Mouse (Mus musculus) right cerebral cortex, postnatal 36 days (tissue): Measurements from ENCODE around the gene Klf11.
"Not testable (repeated sequence)": the region's sequence is repeated elsewhere in the genome, so short reads cannot be mapped to it uniquely, and the experiment has no call there.

Source experiments
- DNase-seq, 2 experiments: peaks; one replicate each; pipeline ENCODE4 v3.0.0; 2022; ENCODE audit warnings: low spot score in 2 of 2, mixed read lengths in 1 of 2

The Klf11 gene

DNA sequence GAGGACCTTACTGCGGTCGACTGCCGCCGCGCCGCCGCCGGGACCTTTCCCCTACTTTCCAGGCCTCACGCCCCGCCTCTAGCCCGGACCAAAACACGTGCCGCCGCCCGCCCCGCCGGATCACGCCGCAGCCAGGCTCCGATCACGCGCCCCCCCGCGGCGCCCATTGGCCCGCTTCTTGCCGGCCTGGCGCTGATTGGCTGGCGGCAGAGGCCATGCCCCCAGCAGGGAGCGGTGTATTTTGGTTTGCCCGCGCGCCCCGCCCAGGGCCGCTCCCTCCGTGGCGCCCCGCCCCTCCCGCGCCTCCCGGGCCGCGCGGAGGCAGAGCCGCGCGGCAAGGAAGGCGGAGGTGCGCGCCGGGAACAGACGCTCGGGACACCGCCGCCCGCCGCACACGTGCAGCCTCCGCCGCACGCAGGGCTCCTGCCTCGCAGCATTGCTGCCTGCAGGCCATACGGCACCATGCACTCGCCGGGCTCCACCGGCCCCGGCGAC lies at the start of gene Klf11:
Gene Klf11 (plus strand): TSS at position 212 of the 495 bp plus-strand sequence.
- peak; percentile 95 to 96 for DNase-seq

DNA sequence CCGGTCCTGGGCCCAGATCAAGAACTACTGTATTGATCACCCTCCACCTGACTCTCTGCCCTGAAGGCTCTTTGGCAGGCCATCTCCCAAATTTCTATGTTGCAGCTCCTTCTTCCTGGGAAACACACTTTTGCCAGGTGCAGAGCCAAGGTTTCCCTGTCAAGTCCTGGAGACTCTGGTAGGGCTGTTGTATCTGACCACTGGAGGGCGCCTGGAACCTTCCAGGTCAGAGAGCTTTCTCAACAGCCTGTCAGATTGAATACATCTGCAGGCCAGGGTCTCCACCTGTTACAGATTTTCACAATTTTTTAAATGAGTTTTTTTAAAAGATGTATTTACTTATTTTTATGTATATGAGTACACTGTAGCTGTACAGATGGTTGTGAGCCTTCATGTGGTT lies 47.8 kb upstream of the Klf11 start:
- peak in 1 of 2 experiments; percentile 57 for DNase-seq

DNA sequence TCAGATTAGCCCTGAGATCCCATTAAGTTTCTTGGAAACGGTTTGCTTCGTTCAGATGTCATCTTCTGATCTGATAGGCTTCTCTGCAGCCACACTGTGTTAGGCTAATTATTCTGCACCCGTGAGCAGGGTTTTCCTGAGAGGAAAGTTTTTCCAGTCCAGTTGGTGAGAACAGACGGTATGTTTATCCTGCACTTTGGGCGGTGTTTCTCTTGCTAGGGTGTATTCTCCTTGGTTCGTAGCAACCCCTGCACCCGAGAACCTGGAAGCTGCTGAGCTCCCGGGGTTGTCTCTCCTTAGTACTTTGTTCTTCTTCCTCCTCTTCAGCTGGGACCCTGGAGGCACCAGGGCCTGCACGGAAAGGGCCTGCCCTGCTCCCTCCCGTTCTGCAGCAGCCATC lies 44.9 kb upstream of the Klf11 start:
- no peak for DNase-seq

DNA sequence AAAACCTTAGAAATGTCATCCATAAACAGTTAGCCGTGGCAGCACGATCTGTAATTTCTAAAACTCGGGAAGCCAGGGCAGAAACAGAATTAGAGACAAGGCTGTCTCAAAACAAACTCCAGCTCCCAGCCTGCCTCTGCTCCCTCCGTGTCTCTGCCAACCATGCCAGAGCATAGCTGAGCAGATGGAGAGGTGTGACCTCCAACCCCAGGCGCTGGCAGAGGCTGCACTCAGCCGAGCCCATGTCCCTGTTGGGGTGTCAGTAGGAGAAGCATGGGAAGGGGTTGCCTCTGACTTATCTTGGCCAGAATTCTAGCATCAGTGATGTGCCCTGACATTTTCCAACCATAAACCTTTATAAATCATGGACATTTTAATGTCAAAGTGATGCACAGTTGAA lies 38.5 kb upstream of the Klf11 start:
- no peak for DNase-seq

DNA sequence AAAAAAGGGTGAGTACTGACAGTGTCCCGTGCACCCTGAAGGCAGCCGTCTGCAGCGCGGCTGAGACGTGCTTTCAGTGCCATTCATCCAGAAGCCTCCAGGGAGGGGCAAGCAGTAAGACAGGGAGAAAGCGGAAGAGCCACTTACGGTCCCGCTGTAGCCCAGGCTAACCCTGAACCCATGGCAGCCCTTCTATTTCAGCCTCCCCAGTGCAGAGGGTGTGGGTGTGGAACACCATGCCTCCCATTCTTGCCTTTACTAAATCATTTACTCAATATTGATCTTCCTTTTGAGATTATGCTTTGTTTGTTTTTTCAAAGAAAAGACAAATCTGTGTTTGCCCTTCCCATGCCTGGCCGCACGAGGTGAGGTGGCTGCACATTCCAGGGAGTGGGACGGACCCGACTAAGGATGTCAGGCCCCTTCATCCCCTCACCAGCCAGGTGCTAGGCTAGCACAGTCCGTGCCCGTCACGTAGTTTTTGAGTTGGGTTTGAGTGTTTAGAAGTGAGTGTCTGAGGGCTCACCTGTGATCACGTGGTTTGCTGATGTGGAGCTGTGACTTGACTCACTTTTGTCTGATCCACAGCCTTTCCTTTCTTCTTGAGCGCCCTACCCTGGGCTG lies 36.5 kb upstream of the Klf11 start:
- no peak for DNase-seq

DNA sequence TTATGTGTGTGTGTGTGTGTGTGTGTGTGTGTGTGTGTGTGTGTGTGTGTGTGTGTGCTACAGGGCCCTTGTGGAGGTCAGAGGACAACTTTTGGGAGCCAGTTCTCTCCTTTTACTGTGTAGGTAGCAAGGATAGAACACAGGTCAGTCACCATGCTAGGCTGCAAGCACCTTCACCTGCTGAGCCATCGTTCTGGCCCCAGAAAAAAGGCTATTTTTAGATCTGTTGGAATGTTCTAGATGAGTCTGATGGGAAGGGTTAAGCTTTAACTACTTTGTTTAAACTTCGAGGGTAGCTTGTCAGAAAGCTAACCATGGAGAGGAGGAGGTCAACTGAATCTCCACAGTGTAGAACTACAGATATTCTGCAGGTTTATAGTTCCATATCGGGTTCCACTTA lies 35.9 kb upstream of the Klf11 start:
- DNase-seq: no peak

DNA sequence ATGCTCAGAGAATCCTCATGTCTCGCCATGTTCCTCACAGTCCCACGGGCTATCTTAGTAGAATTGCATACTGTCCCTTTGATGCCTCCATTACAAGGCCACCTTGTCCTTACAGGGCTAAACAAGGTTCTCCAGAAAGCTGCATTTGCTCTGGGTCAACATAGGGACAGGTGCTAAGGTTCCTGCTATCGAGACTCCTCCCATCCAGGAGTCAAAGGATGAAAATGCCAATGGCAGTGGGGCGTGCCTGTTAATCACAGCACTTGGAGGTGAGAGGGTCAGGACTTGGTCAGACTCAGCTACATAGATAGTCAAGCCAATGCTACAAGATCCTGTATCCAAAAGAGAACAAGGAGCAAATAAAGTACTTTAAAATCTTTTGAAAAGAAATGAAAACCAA lies 31.6 kb upstream of the Klf11 start:
- DNase-seq: no peak

DNA sequence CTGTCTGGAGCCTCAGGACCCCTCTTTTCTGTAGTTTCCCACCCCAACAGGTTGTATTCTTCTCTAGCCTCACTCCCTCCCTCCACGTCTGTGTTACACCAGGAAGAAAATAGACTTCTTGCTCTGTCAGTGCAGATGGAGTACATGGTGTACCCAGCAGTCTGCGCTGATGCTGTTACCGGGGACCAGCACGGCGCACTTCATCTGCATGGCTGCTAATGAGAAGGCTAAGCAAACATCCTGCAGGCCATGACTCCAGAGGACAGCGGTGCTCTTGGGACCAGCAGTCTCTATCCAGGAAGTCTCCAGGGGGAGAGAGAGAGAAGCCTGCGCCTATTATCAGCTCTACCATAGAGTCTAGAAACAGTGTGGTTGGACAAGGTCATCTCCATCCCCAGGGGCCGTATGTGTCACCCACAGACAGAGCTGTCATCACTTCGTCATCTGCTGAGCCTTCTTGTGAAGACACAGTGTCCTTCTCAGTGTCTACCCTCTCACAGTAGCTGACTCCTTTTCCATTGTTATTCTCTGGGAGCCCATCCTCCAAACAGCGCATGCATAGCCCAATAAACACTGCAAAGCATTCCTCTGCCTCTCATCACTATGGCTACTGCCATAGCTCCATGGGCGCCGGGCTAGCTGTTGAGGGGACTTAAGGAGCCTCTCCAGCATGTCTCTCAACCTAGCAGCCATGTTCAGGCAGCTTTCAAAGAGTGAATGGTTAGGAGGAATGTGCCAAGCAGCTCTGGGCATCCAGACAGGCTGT lies 27.4 kb upstream of the Klf11 start:
- no peak for DNase-seq

DNA sequence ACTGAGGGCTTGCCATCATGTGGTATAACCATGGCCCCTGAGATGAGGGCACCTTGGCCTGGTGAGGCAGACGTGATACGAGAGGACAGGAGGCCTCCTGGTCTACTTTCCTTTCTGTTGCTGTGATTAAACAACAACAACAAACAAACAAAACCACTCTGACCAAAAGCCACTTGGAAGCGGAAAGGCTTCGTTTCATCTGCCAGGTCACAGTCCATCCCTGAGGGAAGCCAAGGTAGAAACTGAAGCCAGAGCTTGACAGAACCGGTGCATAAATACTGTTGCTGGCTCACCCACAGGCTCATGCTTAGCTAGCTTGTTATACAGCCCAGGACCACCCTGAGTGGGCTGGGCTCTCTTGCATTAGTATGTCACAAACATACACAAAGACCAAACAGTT lies 24.7 kb upstream of the Klf11 start:
- no peak for DNase-seq

DNA sequence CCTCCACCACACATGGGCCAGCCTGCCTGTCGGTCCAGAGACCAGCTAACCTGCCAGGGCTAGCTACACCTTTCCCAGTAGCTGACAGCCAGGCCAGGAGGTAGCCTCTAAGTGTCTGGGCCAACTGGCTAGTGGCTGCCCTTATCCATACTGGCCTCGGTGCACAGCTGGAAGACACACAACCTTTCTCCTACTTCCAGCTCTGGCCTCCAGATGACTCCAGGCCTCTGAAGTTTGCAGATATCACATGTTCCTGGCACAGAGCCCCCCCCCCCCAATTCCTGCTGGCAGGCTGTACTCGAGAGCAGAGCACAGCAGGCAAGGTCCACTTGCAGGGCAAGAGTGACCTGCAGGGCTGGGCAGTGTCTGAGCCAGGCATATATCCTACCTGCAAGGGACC lies 23.9 kb upstream of the Klf11 start:
- DNase-seq: no peak

DNA sequence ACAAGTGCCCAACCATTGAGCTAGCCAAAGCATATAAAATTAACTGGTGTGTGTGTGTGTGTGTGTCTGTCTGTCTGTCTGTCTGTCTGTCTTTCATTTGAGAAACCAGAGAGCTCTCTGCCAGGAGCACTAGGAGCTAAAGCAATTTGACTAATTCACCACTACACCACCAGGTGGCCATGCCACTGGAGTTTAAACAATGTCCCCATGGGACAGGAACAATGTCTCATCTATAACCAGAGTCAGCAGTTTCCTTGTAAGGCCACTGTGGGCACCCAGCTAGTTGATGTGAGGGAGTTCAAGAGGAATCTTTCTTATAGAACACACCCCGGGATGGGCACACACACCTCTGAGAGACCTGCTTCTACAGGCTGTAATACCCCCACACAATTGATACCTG lies 20.9 kb upstream of the Klf11 start:
- no peak for DNase-seq

DNA sequence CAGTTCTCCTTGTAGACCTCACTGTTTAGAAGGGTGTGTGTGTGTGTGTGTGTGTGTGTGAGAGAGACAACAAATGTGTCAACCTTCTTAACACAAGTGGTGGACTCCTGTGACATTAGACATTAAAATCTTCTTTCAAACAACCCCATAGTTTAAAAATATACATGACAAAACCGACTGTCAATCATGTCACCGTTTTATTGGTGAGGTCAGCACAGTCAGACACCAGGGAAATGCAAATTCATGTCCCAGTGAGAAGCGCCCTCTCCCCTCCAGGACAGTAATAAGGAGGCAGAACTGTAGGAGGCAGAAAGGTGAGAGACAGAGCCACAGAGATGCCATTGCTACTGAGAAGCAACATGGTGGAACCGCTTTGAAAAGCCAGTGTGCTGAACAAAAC lies 18.7 kb upstream of the Klf11 start:
- no peak for DNase-seq

DNA sequence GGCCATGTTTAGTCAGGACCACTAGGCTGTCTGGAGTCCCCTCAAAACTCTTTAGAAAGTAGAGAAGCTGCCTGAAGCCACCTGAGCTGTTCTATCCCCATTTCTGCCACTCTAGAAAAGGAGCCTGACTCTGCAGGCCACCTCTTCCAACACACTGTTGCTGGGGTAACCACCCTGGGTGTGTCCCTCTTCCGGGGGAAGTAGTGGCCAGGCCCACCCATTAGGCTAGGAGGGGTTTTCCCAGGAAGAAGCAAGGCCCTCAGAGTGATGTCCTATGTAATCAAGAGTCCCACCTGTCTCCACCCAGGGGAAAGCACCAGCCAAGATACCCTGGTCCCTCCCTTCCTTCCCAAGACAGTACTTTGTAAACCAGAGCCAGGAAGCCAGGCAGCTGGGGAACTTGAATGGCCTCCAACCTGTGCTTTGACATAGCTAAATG lies 17.3 kb upstream of the Klf11 start:
- no peak for DNase-seq

DNA sequence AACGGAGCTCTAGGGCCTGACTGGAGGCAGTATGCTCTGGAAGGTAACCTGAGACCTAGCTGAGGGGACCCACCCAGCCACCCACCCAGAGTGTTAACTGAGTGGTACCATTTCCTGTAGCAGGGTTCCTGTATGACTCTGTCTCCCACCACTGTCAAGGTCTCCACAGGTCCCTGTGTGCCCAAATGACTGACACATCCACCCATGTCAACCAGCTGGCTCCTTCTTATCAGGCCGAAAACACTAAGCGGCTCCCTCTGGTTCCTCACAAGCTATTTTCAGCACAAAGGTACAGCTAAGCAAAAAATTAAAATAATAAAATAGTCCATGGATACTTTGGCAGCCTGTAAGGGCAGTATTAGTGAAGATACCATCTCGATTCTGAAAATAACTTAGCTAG lies 16.9 kb upstream of the Klf11 start:
- no peak for DNase-seq

DNA sequence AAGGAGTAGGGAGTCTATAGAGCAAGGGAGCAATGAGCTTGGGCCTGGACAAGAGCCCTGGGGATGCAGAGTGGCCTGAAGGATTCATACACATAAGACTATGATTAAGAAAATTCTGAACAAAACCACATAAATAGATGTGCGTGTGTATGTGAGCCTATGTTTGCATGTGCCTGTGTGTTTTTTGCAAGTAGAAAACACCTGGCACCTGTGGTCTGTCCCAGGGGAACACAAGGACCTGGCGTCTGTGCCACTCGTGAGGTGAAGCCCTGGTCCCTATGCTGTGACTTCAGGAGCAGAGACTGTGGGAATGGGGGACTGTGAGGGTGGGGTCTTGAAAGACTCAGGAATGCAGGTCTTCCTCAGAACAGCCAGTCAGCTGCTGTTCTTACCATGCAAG lies 16.4 kb upstream of the Klf11 start:
- DNase-seq: no peak

DNA sequence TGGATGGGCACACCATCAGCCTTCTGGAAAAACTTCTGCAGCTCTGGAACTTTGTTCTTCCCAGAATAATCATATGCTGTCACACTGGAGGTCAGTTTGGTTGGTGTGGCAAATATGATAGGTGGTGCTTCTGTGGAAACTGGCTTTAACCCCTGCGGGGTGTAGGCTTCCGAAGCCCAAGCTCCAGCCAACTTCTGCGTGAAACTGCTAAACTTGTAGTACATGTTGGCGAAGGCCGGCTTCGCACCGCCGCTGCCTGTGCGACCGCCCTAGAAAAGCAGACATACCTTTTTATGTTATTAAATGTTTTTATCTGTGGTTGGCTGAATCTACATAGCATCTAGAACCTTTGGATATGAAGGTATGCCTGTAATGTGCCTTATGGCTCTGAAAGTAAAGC lies 12.3 kb upstream of the Klf11 start:
- not testable (repeated sequence) for DNase-seq

DNA sequence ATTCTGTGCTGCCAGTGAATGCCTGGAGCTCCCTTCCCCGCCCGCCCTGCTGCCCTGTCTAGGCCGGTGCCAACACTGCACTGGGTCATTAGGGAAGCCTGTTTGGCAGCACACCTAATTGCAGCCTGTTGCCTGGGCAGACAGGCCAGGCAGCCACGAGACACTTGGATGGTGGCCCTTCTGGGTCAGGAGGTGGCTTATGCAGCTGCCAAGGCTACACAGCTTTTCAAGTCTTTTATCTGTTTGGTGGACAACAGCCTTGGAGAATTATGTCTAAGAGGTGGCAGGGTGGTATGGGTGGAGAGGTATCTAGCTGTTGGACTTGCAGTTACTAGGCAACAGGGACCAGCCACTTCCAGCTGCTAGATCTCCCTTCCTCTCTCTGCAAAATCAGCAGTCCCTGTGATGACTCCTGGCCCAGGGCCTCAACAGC lies 8.7 kb upstream of the Klf11 start:
- DNase-seq: peak; percentile 34 to 38

DNA sequence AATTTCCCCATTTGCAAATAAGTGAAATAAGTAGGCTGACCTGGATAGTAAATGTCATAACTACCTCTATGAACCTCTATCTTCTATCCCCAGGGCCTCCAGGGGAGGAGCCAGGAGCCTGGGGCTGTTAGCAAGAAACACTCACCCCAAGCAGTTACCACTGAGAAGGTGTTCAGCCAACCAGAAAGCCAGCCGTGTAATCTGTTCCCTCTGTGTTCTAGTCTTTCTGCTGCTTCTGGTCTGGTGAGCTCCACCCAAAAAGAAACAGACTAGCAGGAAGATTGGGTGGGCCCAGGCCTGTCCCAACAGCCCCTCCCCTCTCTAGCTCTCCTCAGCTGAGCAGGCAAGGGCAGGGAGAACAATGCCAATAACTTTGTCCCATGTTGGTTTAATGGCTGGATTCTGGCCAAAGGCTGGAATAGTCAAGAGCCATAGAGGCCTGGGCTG lies 6.9 kb upstream of the Klf11 start:
- no peak for DNase-seq

DNA sequence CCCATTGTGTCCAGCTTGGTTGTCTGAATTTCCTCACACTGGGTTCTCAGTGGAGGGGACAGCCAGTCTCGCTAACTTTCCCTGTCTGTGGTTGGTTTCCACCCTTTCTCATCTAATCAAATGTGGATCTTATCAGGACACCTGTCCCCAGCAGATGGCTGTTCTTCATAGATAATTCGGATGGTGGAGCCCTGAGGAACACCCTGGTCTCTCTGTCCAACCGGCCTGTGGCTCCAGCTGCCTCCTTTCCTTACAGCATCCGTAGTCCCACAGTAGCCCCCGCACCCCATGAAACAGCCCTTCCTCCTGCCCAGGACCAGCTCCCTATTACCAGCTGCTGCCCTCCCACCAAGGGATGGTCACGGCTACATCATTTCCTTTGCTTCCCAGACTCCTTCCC lies 5.2 kb upstream of the Klf11 start:
- DNase-seq: no peak

DNA sequence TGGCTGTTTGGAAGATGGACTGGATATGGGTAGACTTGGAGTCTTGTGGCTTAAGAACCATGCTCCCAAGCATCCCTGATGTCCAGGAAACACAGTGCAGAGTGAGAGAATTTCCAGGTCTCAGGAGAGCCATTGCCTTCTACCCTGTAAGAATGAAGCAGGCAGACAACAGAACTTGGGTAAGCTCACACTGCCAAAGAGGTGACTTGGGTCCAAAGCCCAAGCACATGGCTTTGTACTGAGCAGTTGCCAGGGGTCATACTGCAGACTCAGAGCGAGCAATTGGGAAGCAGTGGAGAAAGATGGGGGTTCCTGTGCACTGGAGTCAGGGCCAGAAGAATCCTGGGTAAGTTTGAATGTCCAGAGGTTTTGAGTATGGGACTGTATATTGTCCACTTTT lies 3.0 kb upstream of the Klf11 start:
- no peak for DNase-seq

DNA sequence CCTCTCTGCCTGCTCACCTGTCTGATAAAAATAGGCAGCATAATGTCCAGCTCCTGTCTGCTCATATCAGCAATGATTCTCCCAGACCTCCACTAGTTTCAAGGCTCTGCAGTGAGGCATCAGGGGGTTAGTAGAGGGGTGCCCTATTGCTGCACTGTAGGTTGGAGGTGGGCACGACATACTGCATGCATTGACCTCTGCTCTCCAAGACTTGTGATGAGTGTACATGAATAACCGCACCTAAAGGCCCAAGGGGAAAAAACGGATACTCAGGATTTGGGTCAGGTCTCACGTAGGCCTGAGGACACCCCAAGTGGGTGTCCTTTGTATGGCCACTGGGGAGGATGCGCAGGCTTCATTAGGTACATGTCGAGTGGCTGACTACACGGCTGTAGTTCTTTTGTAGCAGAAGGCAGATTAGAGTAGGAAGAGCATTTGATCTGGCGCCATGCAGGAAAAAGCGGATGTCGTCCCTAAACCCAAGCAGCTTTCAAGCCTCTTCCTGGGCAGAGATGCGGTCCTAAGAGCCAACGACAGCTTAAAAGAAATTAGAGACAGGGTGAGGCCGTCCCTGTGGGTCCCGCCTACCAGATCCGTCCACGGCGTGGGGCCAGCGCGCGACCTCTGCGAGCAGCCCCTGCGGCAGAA lies 535 bp upstream of the Klf11 start:
- no peak for DNase-seq

DNA sequence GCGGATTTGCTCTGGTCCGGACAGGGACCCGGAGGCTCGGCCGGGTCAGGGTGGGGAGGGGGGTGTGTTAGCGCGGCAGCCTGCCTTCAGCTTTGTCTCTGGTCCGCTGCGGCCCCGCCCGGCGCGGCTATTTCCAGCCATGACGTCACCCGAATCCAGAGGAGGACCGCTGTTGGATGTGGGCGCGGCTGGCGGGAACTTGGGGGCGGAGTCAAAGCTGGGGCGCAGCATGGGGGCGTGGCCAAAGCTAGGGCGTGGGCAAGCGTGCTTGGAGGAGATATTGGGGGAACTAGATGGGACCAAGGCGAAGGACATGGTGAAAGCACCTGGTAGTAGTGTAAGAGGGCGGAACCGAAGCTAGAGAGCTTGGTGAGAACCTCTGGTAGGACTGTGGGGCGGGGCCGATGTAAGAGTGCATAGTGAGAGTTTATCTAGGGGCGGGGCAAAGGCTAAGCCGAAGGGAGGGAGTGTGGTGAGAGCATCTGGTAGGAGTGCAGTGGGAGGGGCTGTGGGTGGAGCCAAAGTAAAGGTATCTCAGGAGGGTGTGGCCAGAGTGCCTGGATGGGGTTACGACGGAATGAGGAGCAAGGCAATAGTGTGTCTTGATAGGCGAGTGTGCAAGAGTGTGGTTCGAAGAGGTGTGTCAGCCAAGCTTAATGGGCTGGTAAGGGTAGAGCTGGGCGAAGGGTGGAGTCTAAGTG lies 718 bp downstream of the Klf11 start:
- DNase-seq: peak; percentile 91 to 92
